ENCODE assay signal across 26 mouse cellular contexts in the genomic region with DNA sequence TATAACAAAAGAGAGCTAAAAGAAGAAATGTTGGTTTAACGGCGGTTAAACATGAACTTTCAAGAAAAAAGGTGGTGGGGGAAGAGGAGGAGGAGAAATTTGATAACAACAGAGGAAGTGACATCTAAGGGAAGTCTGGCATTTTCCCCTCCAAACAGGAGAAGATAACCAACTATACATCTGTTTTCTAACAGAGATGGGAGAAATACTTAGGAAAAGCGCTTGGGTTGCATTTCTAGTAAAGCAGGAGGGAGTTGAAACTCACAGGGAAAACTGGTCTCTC. TPM values are rescaled to one million over a fixed set of nuclear protein-coding genes. Genes with fewer than 3 reads are reported as not detected.
A peak's percentile ranks its signal among the peaks of the same experiment; 100 is the strongest.
DNase-seq lines count a peak whose midpoint lies in the region; ATAC-seq and TF ChIP-seq lines count a peak whose summit lies in the region.
"Had no signal": no experiment of that assay in that cellular context is flagged by ENCODE, and none has a peak within 500 bp of the region (broad histone marks: within the 10 kb centered on the region; RNA-seq: fewer than 3 reads in every experiment).

No protein-coding gene starts in this region.

- H3K9me3 ChIP-seq in megakaryocyte, embryonic 14.5 days, result no peaks in the 10 kb centered on the region
- no peaks in the 10 kb centered on the region for H3K9me3 ChIP-seq in liver, embryonic 13.5 days (replicated peaks)
- H3K9me3 ChIP-seq: embryonic facial prominence, embryonic 15.5 days; neural tube, embryonic 15.5 days had no signal

- peak overlapping the region; percentile 85 for H3K27ac ChIP-seq in bone marrow macrophage, adult 2 months (ENCODE audit: insufficient read depth, low read depth, low read length)
- H3K27ac ChIP-seq in liver, embryonic 13.5 days, result peak overlapping the region; percentile 42
- H3K27ac ChIP-seq: embryonic facial prominence, embryonic 15.5 days; gastrocnemius, adult 2 months; hindbrain, embryonic 14.5 days; kidney, postnatal 0 days; neural tube, embryonic 15.5 days had no signal

- H3K4me2 ChIP-seq in liver, embryonic 13.5 days, result peak overlapping the region; percentile 23
- H3K4me2 ChIP-seq in myocyte (ENCODE audit: low read depth), result peak overlapping the region; percentile 66
- H3K4me2 ChIP-seq: embryonic facial prominence, embryonic 15.5 days; hindbrain, embryonic 14.5 days; midbrain, embryonic 11.5 days; neural tube, embryonic 15.5 days had no signal

- no peak for DNase-seq in liver, embryonic 13.5 days
- no peak for DNase-seq in thymus, postnatal 4 days
- DNase-seq in thymus, postnatal 36 days, result no peak
- DNase-seq: adrenal gland, postnatal 10 days; cerebellum, adult 9-10 months; gastrocnemius, adult 2 months; heart, postnatal 36 days; kidney, adult 2 months; layer of hippocampus, adult 9-11 months; lung, adult 2 months; lung, postnatal 4 days had no signal

- WGBS in liver, embryonic 13.5 days (ENCODE audit: insufficient replicate concordance), result 25% methylated on average over 3 of the region's 3 CpGs

- no peak for TF ChIP-seq POLR2A in bone marrow macrophage, adult 2 months (IDR thresholded peaks at IDR 0.05; ENCODE audit: borderline replicate concordance, low read depth, low read length)
- TF ChIP-seq POLR2A in myocyte (IDR thresholded peaks at IDR 0.05; ENCODE audit: insufficient read length, low read depth), result no peak

- H3K79me2 ChIP-seq in myocyte (ENCODE audit: control insufficient read depth, insufficient read depth), result peaks cover 99% of the 10 kb centered on the region

- H3K36me3 ChIP-seq in megakaryocyte, embryonic 14.5 days (replicated peaks; ENCODE audit: low read length), result peaks cover 31% of the 10 kb centered on the region
- H3K36me3 ChIP-seq in liver, embryonic 13.5 days, result 0 out of 2 replicates have a peak, but pooled peaks cover 3% of the 10 kb centered on the region
- H3K36me3 ChIP-seq in myocyte (ENCODE audit: control insufficient read depth, insufficient read depth), result no peaks in the 10 kb centered on the region
- H3K36me3 ChIP-seq: embryonic facial prominence, embryonic 15.5 days; neural tube, embryonic 15.5 days had no signal

- H3ac ChIP-seq in myocyte (ENCODE audit: control insufficient read depth, insufficient read length), result no peak overlapping the region

- peaks cover 81% of the 10 kb centered on the region for H3K4me1 ChIP-seq in megakaryocyte, embryonic 14.5 days
- H3K4me1 ChIP-seq in bone marrow macrophage, adult 2 months (ENCODE audit: control insufficient read depth, insufficient read depth, low read length), result peaks cover 53% of the 10 kb centered on the region
- H3K4me1 ChIP-seq in liver, embryonic 13.5 days (replicated peaks), result peaks cover 87% of the 10 kb centered on the region

- H3K4me3 ChIP-seq in megakaryocyte, embryonic 14.5 days (replicated peaks), result peak overlapping the region; percentile 89
- peak overlapping the region; percentile 43 for H3K4me3 ChIP-seq in bone marrow macrophage, adult 2 months (ENCODE audit: insufficient read depth, low read length)
- H3K4me3 ChIP-seq in liver, embryonic 13.5 days (replicated peaks), result no peak overlapping the region
- H3K4me3 ChIP-seq in myocyte, result no peak overlapping the region
- H3K4me3 ChIP-seq: embryonic facial prominence, embryonic 15.5 days; gastrocnemius, adult 2 months; neural tube, embryonic 15.5 days had no signal

- no peaks in the 10 kb centered on the region for H3K27me3 ChIP-seq in megakaryocyte, embryonic 14.5 days (replicated peaks)
- no peaks in the 10 kb centered on the region for H3K27me3 ChIP-seq in liver, embryonic 13.5 days
- no peaks in the 10 kb centered on the region for H3K27me3 ChIP-seq in myocyte (ENCODE audit: control insufficient read depth, insufficient read depth, insufficient read length)
- H3K27me3 ChIP-seq: embryonic facial prominence, embryonic 15.5 days; neural tube, embryonic 15.5 days had no signal

- no peak overlapping the region for H3K9ac ChIP-seq in liver, embryonic 13.5 days
- H3K9ac ChIP-seq: embryonic facial prominence, embryonic 15.5 days; hindbrain, embryonic 14.5 days; neural tube, embryonic 15.5 days had no signal

- ATAC-seq in megakaryocyte, adult 5-6 weeks (ENCODE audit: poor library complexity, severe bottlenecking), result no peak
- ATAC-seq in liver, embryonic 13.5 days (ENCODE audit: low read depth), result no peak
- ATAC-seq: forebrain, embryonic 14.5 days had no signal

- TF ChIP-seq CTCF in bone marrow macrophage, adult 2 months (IDR thresholded peaks at IDR 0.05; ENCODE audit: low read depth, low read length), result no peak

TF ChIP-seq in myocyte, 11 proteins besides CTCF, POLR2A, EP300 and RAD21:
- TF ChIP-seq POLR2AphosphoS2 (IDR thresholded peaks at IDR 0.05; ENCODE audit: insufficient read length, low read depth) (no peak), SRF (IDR thresholded peaks at IDR 0.05; ENCODE audit: control insufficient read depth, insufficient read length, low read depth) (no peak), MYOG (IDR thresholded peaks at IDR 0.05; ENCODE audit: control insufficient read depth in 1 of 3, insufficient read depth in 1 of 3, insufficient read length in 2 of 3, low read depth in 2 of 3) (no peak), REST (IDR thresholded peaks at IDR 0.05; ENCODE audit: insufficient read depth, insufficient read length) (no peak), MYOD1 (IDR thresholded peaks at IDR 0.05; ENCODE audit: control insufficient read depth in 1 of 3, insufficient read length in 2 of 3, low read depth in 2 of 3) (no peak), E2F4 (IDR thresholded peaks at IDR 0.05; ENCODE audit: insufficient read depth) (no peak), CEBPB (IDR thresholded peaks at IDR 0.05; ENCODE audit: insufficient read depth, poor library complexity, severe bottlenecking) (no peak), TCF12 (IDR thresholded peaks at IDR 0.05; ENCODE audit: insufficient read depth, poor library complexity, severe bottlenecking) (no peak), USF1 (IDR thresholded peaks at IDR 0.05; ENCODE audit: low read depth) (no peak), TCF3 (IDR thresholded peaks at IDR 0.05; ENCODE audit: insufficient read length, low read depth) (no peak), MAX (IDR thresholded peaks at IDR 0.05; ENCODE audit: low read depth) (no peak)

RNA-seq across cellular contexts. Expression of a gene that starts 5.2 kb away (rescaled TPM):
- 3.1 and 4.8 TPM in 2 replicates for polyA plus RNA-seq in megakaryocyte, embryonic 14.5 days (2012; ENCODE audit: insufficient read depth, low replicate concordance)
- 35.9 and 38.4 TPM in 2 replicates for total RNA-seq in megakaryocyte, adult 5-6 weeks (2015)
- 35.1 and 39.4 TPM in 2 replicates for total RNA-seq in megakaryocyte, adult 5-6 weeks (2017)
- 36.4 and 43.1 TPM in 2 replicates for polyA plus RNA-seq in bone marrow macrophage, adult 2 months (2012; ENCODE audit: insufficient read depth, insufficient read length, missing spikeins)
- polyA plus RNA-seq in liver, embryonic 13.5 days (2015; fragmentation: Nextera tagmentation; extraction: Ambion mirVana), result 6.1 and 7.9 TPM in 2 replicates
- polyA plus RNA-seq in myocyte (2012; fragmentation: generic; extraction: Trizol), result 40.2 TPM

RNA-seq across cellular contexts. Expression of a gene that starts 22.5 kb away (rescaled TPM):
- 3.3 and 14.1 TPM in 2 replicates for polyA plus RNA-seq in megakaryocyte, embryonic 14.5 days (2012; ENCODE audit: insufficient read depth, low replicate concordance)
- total RNA-seq in megakaryocyte, adult 5-6 weeks (2015), result 1.2 TPM in 1 of 2 replicates, not detected in the other
- not detected in 2 replicates for total RNA-seq in megakaryocyte, adult 5-6 weeks (2017)
- polyA plus RNA-seq in bone marrow macrophage, adult 2 months (2012; ENCODE audit: insufficient read depth, insufficient read length, missing spikeins), result not detected in 2 replicates
- 0.24 and 0.44 TPM in 2 replicates for polyA plus RNA-seq in liver, embryonic 13.5 days (2015; fragmentation: Nextera tagmentation; extraction: Ambion mirVana)
- polyA plus RNA-seq in myocyte (2012; fragmentation: generic; extraction: Trizol), result 0.06 TPM
- polyA plus RNA-seq: heart, embryonic 14.5 days; limb, embryonic 11.5 days had no signal

RNA-seq across cellular contexts. Expression of a gene that starts 23.0 kb away (rescaled TPM):
- 2.7 and 7.6 TPM in 2 replicates for polyA plus RNA-seq in megakaryocyte, embryonic 14.5 days (2012; ENCODE audit: insufficient read depth, low replicate concordance)
- 7.5 and 10.3 TPM in 2 replicates for total RNA-seq in megakaryocyte, adult 5-6 weeks (2015)
- total RNA-seq in megakaryocyte, adult 5-6 weeks (2017), result 5.2 and 5.4 TPM in 2 replicates
- polyA plus RNA-seq in bone marrow macrophage, adult 2 months (2012; ENCODE audit: insufficient read depth, insufficient read length, missing spikeins), result 11.2 and 16.8 TPM in 2 replicates
- 23.8 TPM in 2 replicates for polyA plus RNA-seq in liver, embryonic 13.5 days (2015; fragmentation: Nextera tagmentation; extraction: Ambion mirVana)
- polyA plus RNA-seq in myocyte (2012; fragmentation: generic; extraction: Trizol), result 26.8 TPM

RNA-seq across cellular contexts. Expression of a gene that starts 50.4 kb away (rescaled TPM):
- polyA plus RNA-seq in megakaryocyte, embryonic 14.5 days (2012; ENCODE audit: insufficient read depth, low replicate concordance), result 1.4 TPM in 1 of 2 replicates, not detected in the other
- not detected in 2 replicates for total RNA-seq in megakaryocyte, adult 5-6 weeks (2015)
- total RNA-seq in megakaryocyte, adult 5-6 weeks (2017), result not detected in 2 replicates
- 0.63 TPM in 1 of 2 replicates, not detected in the other for polyA plus RNA-seq in bone marrow macrophage, adult 2 months (2012; ENCODE audit: insufficient read depth, insufficient read length, missing spikeins)
- not detected in 2 replicates for polyA plus RNA-seq in liver, embryonic 13.5 days (2015; fragmentation: Nextera tagmentation; extraction: Ambion mirVana)
- 1.6 TPM for polyA plus RNA-seq in myocyte (2012; fragmentation: generic; extraction: Trizol)
- total RNA-seq: gastrocnemius, adult 2 months; gastrocnemius, postnatal 4 days; heart, postnatal 36 days had no signal
- polyA plus RNA-seq: C2C12; forebrain, embryonic 14.5 days; intestine, embryonic 14.5 days; limb, embryonic 11.5 days; midbrain, embryonic 11.5 days had no signal

Comparison
In these comparisons a context has a peak if more than half of its experiments do, and no peak if none do; other contexts are left out.
1. H3K4me3 ChIP-seq: peak in megakaryocyte, embryonic 14.5 days (single experiment) and bone marrow macrophage, adult 2 months (single experiment); none in liver, embryonic 13.5 days (single experiment) and myocyte (single experiment).